Mouse (Mus musculus): Measurements from ENCODE around the gene Sap18. TPM values are rescaled to one million over a fixed set of nuclear protein-coding genes. Genes with fewer than 3 reads are reported as not detected.
"Not testable (repeated sequence)": the region's sequence is repeated elsewhere in the genome, so short reads cannot be mapped to it uniquely, and the experiment has no call there.

Sap18 gene
- 10 to 100 TPM; 66.5 to 83.0 TPM for total RNA-seq (2021)

- DNase-seq: peak; percentile 98
- intact Hi-C loops (cut with DNase I): loop anchor here (1.0 to 5.0 kb wide), 2 partner anchors 52 to 116 kb away; partner anchors contain the start of gene Gm49361
Observed at GRCm38 (mm10) chr14:57797991-57798931, at the start of gene Sap18. Gene Sap18, plus strand, starts transcription at chr14:57798180.

DNA sequence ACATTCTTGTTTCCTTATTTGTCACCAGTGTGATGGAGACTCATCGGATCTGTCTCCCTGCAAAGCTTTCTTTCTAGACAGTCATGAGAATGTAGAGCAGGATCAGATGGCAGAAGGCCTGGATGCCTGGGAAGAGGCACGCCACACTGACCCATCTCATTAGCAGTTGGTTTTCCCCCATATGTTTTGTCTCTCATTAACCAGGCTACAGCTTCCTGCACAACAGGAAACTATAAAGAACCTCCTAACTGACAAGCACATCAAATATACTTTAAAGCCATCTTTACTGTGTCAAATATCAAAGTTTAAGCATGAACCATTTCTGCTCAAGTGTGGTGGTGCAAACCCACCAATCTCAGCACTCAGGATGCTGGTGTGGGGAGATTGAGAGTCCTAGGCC, 48.5 kb upstream of the Sap18 start:
- intact Hi-C loops (cut with DNase I): loop anchor here (5.0 kb wide), 1 partner anchor 62 kb away; no protein-coding TSS in a partner anchor
- DNase-seq: no peak

GRCm38 (mm10) chr14:57751006-57751405, 47.0 kb upstream of the Sap18 start:
- intact Hi-C loops (cut with DNase I); DNase-seq: not testable (repeated sequence)

GRCm38 (mm10) chr14:57753351-57753992, 44.5 kb upstream of the Sap18 start:
- DNase-seq: peak; percentile 25 to 48
- intact Hi-C loops (cut with DNase I): no loop called here

- no peak for DNase-seq
- intact Hi-C loops (cut with DNase I): no loop called here
Observed at GRCm38 (mm10) chr14:57755661-57756060, 42.3 kb upstream of the Sap18 start.

- no peak for DNase-seq
- intact Hi-C loops (cut with DNase I): no loop called here
Observed at GRCm38 (mm10) chr14:57756094-57756493, 41.9 kb upstream of the Sap18 start.

DNA sequence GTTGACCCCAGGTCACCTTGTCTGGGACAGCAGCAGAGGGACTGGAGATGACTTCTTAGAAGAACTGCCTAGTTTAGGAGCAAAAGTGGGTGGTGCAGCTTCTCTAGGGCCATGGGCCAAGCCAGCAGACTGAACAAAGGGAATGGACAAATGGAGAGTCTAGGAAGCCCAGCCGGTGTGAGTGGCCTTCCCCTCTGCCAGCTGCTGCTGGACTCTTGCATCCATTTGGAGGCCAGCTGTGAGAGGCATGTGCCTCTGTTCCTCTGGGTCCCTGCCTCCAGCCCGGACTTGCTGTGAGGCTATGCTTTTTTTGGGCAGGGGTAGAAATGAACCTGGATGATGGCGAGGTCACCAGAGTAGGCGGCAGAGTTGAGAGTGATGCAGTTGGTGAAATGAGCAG, 39.7 kb upstream of the Sap18 start, which contains the start of gene Lats2:
Gene Lats2 (minus strand): TSS at position 152 of the 400 bp plus-strand sequence.
- peak in 1 of 2 experiments; percentile 25 for DNase-seq
- intact Hi-C loops (cut with DNase I): no loop called here

- intact Hi-C loops (cut with DNase I): no loop called here
- DNase-seq: no peak
Observed at GRCm38 (mm10) chr14:57760447-57761412, 37.2 kb upstream of the Sap18 start.

GRCm38 (mm10) chr14:57769102-57769501, 28.9 kb upstream of the Sap18 start:
- intact Hi-C loops (cut with DNase I): no loop called here
- no peak for DNase-seq

- DNase-seq: no peak
- intact Hi-C loops (cut with DNase I): no loop called here
Observed at GRCm38 (mm10) chr14:57772157-57772815, 25.7 kb upstream of the Sap18 start.

DNA sequence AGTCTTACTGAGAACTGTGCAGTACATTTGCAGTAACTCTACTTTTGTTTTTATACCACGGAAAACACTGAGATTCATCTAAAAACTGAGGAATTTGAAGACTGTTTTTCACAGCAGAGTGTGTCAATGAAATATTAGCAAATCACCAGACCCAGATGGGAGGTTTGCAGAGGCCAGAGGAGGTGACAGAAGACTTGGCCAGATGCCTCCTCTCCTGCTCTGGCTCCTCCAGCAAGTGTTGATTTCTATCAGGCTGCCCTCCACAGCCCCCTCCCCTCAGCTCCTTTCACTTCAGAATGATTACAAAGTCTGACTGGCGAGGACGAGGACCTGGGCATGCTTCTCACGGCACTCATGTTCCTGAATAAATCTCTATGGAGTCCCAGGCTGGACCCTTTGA, 10.6 kb upstream of the Sap18 start:
- intact Hi-C loops (cut with DNase I): no loop called here
- DNase-seq: no peak

DNA sequence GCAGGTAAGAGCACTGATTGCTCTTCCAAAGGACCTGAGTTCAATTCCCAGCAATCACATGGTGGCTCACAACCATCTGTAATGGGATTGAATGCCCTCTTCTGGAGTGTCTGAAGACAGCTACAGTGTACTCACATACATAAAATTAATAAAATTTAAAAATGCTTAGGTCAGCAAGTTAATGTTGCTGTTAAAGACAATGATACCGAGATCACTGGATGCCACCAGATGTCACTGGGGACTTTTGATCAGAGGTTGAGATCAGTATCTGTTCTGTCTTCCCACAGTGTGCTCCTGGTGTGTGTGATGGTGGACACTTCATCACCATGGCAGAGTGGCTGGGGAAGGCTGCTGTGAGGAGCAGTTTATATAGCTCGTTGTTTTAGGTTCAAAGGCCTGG, 8.7 kb upstream of the Sap18 start:
- intact Hi-C loops (cut with DNase I): no loop called here
- DNase-seq: no peak

DNA sequence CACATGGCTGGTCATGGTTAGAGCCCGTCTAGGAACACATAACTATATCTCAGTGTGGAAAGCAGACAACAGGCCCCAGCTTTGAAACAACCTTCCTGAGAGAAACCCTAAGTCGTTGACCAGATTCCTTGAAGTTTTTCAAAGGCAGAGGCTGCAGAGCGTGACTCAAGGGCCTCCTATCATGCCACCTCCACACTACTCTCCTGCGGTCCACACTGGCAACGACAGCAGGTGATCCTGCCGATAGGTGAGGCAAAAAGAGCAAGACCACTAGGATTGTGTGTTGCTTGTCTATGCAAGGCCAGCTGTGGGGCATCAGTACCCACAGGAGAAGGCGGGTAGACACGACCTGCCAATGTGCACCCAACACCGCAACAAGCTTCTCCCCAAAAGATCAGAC, 8.2 kb upstream of the Sap18 start:
- intact Hi-C loops (cut with DNase I): no loop called here
- DNase-seq: no peak

DNA sequence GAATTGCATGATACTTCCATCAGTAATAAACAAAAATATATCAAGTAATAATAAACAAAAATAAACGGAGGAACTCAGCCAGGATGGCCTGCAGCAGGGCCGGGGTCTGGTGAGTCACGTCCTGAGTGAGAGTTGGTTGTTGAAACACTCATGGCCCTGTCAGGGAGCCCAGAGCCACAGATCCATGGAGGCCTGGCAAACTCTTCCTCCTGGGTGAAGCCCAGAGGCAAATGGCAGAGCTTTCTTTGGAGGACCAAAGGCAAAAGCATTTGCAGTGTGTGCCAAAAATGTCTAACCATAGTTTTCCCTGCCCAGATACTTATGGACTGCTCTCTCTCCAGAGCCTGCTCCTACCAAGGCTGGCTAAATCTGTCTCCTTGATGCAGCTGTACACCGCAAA, 6.8 kb upstream of the Sap18 start:
- intact Hi-C loops (cut with DNase I): no loop called here
- DNase-seq: no peak

DNA sequence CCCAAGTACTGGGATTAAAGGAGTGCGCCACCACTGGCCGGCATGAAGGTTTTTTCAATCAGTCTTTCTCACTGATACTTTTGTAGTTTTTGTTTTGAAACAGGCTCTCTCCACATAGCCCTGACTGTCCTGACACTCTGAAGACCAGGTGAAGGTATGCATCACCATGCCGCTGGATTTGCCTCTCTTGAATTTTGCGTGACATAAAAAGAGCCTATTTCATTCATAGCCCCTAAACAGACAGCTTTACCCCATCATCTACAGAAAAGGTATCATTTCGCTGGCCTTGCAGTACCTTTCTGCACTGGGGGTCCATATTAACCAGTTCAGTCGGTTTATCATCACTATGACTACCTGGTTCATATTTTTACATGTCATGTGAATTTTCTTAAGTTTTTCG, 429 bp upstream of the Sap18 start:
- DNase-seq: no peak
- intact Hi-C loops (cut with DNase I): loop anchor here (5.0 kb wide), 1 partner anchor 115 kb away; no protein-coding TSS in a partner anchor

DNA sequence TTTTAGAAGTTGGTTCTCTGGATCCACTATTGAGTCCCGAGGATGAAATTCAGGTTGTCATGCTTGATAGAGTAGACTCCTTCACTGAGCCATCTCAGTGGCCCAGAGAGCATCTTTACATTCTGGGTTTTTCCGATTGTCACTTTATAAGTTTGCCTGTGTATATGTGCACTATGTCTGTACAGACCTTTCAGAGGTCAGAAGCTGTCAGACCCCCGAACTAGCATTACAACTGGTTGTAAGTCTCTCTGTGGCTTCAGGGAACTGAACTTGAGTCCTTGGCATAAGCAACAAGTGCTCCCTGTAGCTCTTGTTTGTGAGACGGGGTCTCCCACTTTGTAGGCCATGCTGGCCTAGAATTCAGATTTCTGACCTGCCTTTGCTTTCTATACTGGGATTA, 5.8 kb downstream of the Sap18 start:
- no peak for DNase-seq
- intact Hi-C loops (cut with DNase I): no loop called here

DNA sequence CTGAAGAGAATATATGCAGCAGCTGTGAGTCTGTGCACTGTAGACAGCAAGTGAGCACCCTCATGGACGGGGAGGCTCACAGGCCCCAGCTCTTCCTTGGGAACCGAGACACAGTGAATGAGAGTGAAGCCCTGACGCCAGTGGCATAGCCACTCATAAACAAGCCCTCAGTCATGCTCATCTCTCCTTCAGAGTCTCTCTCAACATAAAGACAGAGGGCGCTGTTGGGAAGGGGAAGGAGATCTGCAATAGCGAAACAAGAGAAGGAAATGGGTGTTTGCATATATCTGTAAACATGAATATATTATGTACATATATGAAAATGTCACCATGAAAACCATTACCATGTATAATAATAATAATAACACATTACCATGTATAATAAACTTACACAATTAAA, 10.6 kb downstream of the Sap18 start:
- intact Hi-C loops (cut with DNase I): loop anchor here (1.0 kb wide), 1 partner anchor 102 kb away; no protein-coding TSS in a partner anchor
- peak in 1 of 2 experiments; percentile 22 for DNase-seq

DNA sequence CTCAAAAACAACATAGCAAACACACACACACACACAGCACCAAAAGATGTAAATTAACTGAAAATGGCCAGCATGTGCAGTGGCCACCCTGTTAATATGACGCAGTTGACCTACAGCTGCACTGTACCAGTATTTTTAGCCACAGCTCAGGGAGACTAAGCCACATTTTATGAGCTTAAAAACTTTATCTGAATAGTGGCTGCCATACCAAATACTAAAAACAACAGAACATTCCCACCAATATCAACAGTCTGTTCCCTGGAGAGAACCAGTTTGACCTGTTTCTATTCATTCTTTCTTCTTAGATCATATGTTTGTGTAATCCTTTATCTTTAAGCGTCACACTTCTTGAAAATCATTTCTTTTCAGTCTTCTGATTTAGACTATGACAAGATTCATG, 12.9 kb downstream of the Sap18 start:
- intact Hi-C loops (cut with DNase I): no loop called here
- DNase-seq: no peak

- intact Hi-C loops (cut with DNase I): no loop called here
- DNase-seq: no peak
Observed at GRCm38 (mm10) chr14:57811844-57812243, 13.9 kb downstream of the Sap18 start.

DNA sequence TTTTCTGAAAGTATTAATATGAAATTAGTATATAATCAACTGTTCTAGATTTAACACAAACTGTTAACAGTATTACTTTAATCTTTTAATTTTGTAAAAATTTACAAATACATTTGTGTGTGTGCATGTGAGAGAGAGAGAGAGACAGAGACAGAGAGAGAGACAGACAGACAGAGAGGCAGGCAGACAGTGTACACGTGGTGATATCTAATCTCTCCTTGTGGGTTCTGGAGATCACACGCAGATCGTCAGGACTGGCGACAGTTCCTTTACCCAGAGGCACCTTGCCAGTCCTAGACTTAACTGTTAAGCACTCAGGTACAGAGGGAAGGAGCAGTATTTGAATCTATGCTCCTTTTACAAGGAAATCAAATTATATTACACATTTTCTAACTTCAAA, 22.9 kb downstream of the Sap18 start:
- intact Hi-C loops (cut with DNase I): no loop called here
- DNase-seq: no peak

Measured in heart, postnatal 10 days (tissue).